Mouse (Mus musculus) heart, postnatal 0 days (tissue): Measurements from ENCODE around the gene Smco1.

Experiments used
- CTCF ChIP-seq: IDR thresholded peaks from 2 replicates; pipeline ENCODE4 v1.5.1; 2016; ENCODE audit warnings: antibody characterized with exemption, control low read depth, low read depth
- EP300 ChIP-seq: IDR thresholded peaks from 2 replicates; pipeline ENCODE4 v1.6.1; 2016; ENCODE audit warnings: antibody characterized with exemption, low read depth

DNA sequence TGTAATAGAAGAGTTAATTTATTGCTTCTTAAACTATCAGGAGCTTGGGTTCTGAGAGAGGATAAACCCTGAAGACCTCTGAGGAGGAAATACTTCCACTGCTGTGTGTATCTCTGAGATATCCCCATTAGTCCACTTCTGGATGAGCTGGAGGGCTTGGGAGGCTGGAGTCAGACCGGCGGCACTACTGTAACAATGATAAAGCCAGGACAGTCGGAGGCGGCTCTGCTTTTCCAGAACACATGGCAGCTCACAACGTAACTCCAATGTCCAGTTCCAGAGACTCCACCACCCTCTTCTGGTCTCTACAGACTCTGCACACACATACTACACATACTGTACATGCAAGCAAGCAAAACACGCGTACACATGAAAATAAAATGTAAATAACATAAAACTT, 32.6 kb downstream of the Smco1 start:
- TF ChIP-seq CTCF (no peak), EP300 (no peak)
